Mouse (Mus musculus) cerebral cortex, adult 2 months (tissue): ENCODE results near the gene Zdhhc18.

Experiments used
- WGBS: fragments of 180-500 bp; shearing (Covaris S2); methylation state at CpG from one replicate; pipeline ENCODE4 v1.1.7; 2018; 5-methylcytosine and 5-hydroxymethylcytosine counted together

Gene Zdhhc18

GRCm38 (mm10) chr4:133649989-133650699 is at the start of gene Zdhhc18:
Zdhhc18 (minus strand) TSS chr4:133650154.
- WGBS = 22% methylated on average over 7 of the region's 7 CpGs

DNA sequence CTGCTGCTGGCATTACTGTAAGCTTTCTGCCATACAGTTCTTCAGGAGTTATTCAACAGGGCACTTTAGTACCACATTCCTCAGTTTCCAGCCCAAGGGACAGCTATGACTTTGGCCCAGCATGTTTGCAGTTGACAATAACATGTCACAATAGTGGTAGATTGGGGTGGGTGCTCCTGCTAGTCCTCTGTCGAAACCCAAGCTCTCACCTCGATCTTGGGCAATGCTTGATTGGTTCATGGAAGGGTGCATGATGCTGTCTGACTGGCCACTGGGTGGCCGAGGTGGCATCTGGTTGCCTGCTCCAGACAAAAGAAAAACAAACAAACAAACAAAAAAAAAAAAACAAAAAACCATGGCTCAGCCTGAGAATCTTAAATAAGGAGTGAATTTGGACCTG is 45.4 kb upstream of the Zdhhc18 start:
- WGBS = 62% methylated on average over 3 of the region's 3 CpGs

DNA sequence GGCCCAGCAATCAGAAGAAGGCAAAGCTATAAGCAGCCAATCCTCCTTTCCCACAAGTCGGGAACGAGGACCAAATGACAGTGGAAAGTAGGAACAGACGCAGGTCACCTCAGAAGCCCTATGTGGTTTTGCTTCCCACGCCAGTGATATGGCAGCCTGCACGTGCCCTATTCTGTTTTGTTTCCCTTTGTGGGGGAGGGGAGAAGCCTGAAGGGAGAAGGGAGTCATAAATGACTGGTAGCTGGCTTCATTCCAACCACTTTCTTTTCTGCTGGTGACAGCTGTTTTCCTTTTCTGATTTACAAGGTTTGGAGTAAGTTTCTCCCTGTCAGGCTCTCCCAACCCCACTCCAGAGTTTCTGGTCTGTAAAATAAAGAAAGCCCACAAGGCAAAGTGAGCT is 40.3 kb upstream of the Zdhhc18 start:
- WGBS = 25% methylated on average over 5 of the region's 5 CpGs

GRCm38 (mm10) chr4:133688417-133689067 is 38.6 kb upstream of the Zdhhc18 start:
- 35% methylated on average over 7 of the region's 7 CpGs for WGBS

GRCm38 (mm10) chr4:133687126-133687525 is 37.2 kb upstream of the Zdhhc18 start:
- WGBS = 80% methylated on average over 5 of the region's 5 CpGs

DNA sequence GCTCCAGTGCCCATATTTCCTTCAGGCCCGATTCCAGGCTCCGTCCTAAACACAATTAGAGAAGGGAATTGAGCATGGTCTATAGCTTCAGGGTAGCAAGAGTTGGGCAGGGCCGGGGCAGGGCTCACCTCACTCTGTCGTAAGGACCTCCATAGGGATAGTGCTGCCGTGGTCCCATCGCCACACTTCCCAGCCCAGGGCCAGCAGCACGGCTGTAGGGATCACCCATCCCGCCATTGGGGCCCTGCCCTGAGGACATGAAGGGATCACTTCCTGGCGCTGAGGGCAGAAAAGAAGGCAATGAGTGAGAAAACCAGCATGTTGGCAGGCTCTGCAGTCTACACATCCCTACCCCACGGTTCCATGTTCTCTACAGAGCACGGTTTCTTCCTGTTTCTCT is 36.6 kb upstream of the Zdhhc18 start:
- WGBS = 82% methylated on average over 11 of the region's 11 CpGs

DNA sequence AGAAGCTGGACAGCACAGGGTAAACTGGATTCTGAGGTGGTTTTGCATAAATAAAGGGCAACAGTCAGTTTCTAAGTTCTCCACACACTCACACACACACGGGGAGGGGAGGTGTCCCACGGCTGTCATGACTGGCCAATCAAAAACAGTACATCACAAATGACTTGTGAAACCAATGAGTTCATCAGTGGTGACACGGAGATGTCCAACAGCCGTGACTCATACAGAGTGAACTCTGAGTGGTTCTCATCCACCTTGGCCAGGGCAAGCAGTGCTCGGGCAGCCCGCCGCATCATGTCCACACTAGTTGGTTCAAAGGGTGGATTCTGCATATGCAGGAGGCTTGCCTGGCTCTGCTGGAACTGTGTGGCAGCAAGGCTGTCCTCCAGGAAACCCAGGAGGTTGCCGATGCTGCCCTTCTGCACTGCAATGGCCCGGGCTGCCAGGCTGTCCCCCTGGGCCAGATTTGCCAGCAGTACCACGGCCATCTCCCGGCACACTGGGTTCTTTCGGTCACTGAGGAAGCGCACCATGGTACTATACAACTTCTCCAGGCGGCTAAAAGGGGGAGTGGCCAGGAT is 30.3 kb upstream of the Zdhhc18 start:
- 72% methylated on average over 14 of the region's 14 CpGs for WGBS

DNA sequence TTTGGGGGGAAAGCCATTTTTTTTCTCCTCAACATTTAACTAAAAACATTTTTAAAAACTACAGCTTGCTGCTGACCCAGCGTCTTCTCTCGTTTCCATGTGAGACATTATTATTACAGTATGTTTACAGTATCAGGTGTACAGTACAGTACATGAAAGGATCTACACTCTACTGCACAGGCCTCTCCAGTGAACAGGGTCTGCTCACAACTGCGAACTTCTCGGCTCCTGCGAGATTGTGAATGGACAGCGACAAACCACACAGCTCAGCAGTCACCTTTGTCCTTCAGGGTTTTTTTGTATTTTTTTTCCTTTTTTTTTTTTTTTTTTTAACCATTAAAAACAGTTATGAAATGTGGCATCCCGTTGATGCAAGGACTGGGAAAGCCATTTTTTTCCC is 29.7 kb upstream of the Zdhhc18 start:
- 76% methylated on average over 7 of the region's 7 CpGs for WGBS

DNA sequence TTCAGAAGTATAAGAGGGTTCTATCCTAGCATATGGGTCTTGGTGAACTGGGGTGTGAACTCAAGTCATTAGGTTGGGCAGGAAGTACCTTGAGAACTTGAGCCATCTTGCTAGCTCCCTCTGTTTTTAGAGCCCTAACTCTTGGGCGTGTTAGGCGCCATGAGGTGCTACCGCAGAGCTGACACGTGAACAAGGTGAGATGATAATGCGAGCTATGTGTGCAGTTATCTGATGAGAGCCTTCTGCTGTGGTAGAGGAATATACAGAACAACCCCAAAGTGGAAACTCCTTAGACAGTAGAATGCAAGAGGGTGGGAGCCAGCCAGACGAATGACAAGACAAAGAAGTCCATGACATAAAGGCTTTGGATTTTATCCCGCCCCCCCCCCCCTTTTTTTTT is 27.3 kb upstream of the Zdhhc18 start:
- 80% methylated on average over 7 of the region's 7 CpGs for WGBS

DNA sequence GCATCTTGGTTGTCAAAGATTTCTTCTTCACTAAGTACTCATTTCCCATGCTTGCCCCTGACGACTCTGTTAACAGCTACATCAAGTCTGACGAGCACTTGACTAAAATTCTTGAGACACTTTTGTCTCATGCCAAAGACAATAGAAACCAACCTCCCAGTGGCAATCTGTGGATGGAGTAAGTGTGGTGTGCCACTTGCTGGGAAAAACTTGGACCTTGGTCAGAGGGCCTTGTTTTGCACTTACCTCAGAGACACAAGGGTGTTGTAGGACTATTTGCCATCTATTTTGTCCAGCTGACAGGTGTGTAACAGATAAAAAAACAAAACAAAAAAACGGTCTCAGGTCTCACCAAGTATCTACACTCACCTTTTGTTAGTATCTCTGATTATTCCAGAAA is 26.2 kb upstream of the Zdhhc18 start:
- WGBS = 32% methylated on average over 3 of the region's 3 CpGs

DNA sequence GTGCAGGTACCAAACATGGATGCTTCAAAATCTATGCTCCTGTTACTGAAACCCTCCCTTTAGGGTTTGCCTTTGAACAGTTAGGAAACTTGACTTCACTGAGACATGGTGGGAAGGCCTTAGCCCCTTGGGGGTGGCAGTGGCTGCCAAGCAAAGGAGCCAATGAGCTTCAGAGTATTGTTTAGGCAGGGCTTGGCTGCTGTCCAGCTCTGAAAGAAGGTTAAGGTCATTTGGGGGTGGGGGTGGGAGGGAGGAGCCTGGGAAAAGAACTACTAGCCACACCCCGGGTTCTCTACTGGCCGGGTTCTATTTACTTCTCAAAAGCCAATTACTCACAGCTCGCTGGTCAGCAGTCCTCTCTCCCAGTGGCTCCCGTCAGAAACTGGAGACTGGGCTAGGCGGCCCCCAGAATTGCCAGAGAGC is 25.7 kb upstream of the Zdhhc18 start:
- 18% methylated on average over 5 of the region's 5 CpGs for WGBS

DNA sequence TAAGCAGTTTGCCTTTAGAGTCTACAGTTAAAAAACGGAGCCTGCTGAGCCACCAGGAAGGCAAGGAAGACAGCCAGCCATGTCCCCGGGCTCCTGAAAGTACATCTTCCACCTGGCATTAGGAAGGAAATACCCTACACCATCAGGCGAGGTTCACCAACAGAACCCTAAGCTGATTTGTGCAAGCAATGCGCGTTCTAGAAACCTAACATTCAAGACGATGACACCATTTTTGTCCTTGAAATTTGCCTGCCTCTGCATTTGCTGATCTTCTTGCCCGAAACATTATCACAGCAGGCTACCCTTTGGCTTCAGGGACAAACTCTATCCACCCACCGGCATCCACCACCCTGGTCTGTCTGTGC is 24.4 kb upstream of the Zdhhc18 start:
- 49% methylated on average over 8 of the region's 8 CpGs for WGBS

GRCm38 (mm10) chr4:133673666-133674330 is 23.8 kb upstream of the Zdhhc18 start:
- 25% methylated on average over 10 of the region's 10 CpGs for WGBS

DNA sequence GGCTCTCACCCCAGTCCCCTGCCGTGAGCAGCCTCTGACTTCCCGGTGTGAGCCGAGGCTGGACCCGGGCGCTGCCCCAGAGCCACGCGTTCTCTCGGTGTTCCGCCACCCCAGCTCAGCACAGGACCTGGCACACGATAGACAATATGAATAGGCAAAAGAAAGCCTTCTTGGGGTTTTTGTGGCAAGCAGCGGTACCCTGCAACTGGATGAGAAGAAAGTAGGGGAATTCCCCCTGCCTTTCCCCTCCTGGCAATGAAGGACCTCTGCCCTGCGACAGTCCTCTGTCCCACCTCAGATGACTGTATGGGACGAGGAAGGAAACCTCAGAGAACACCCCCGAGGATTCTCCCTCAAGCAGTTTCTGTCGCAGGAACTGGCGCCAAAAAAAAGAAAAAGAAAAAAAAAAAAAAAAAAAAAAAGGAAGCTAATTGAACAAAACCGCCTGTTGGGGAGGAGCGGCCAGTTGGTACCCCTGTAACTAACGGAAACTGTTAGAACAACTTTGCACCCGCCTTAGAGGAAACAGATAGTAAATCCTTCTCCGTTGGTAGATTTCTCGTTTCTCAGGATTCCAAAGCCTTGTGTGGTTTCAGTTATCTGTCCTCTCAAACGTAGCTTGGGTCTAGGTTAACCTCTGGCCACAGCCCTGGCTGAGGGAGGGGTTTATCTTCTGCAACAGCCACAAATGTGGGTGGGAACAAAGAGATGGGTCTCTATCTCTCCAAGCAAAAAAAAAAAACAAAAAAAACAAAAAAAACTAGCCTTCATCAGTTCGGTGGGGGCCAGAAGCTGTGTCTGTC is 23.1 kb upstream of the Zdhhc18 start:
- WGBS = under 1% methylated on average over 24 of the region's 24 CpGs

DNA sequence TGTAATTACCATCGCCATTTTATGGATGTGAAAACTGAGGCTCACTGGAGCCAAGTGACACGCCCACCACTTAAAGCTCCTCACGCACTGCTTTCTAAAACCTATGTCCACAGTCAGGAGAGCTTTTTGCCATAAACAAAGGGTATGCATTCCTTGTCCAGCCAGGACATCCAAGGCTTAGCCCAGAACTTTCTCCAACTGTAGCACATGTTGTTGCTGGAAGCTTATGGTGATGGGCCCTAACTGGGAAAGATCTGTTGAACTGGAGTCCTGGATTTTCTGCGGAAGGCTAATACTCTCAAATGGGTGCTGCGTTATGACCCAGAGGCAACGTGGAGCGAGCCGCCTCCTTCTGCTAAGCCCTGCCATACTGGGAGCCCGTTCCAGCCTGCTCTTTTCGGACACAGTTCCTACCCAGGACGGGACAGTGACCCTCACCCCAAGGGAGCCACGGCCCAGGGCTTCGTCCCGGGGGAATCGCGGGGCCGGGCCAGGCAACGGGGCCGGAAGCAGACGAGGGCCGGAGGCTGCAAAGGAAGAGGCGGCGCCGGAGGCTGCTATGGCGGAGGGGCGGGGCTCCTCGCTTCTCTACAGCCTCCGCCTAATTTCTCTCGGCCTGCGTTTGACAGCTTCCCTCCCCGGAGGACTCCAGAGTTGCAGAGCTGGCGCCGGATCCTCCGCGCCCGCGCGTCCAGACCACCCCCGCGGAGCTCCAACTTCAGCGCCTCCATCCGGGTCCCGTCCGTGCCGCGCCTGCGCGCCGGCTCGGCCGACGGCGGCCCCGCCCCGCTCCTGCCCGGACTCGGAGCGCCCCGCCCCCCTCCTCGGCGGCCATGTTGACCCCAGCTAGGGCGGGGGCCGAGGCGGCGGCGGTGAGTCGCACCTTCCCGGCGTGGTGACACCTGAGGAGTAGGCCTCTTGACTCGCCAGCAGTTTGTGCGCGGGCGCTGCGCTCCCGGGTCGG is 22.2 kb upstream of the Zdhhc18 start, which contains the start of gene Pigv:
Gene Pigv, minus strand, starts transcription at position 767 of the 964 bp plus-strand sequence.
- under 1% methylated on average over 68 of the region's 76 CpGs for WGBS

GRCm38 (mm10) chr4:133671184-133671880 is 21.4 kb upstream of the Zdhhc18 start:
- under 1% methylated on average over 13 of the region's 13 CpGs for WGBS

DNA sequence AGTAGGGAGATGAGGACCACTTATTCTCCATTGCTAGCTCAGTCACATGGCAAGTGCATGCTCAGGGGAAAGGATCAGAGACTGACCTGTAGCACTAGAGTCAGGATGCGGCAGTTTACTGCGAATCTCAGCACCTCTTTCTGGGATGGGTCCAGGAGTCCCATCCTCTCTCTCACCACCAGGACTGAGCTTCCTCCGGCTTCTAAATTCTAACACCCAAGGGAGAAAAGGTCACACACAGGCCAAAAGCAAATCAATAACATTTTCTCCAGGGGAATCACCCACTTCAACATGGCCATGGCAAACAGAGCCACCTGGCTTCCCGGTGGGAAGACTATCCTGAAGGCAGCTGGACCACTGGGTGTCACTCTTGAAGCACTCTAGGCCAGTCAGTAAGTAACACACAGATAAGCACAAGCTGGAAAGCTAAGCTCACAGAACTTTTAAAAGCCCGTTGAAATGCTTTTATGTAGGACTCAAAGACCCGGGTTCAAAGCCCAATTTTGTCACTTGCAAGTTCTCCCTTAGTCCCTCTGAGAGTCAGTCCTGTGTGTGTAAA is 19.8 kb upstream of the Zdhhc18 start:
- whole genome bisulfite sequencing = 54% methylated on average over 6 of the region's 6 CpGs

- 60% methylated on average over 3 of the region's 3 CpGs for WGBS
Measured at GRCm38 (mm10) chr4:133668537-133668936, 18.6 kb upstream of the Zdhhc18 start.

DNA sequence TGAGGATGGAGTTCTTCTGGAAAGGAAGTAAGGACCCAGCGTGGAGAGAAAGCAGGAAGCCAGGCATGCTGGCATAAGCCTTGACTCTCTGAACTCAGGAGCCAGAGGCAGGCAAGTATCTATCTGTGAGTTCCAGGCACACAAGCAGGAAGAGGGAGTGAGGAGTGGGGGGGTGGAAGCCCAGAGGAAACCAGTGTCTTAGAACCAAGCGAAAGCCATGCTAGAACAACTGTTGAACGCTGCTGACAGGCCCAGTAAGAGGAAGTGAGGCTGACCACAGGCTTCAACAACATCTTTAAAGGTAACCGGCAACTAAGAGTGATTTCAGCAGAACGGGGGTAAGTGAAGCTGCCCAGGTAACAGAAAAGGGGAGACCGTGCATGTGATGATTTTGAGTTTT is 16.2 kb upstream of the Zdhhc18 start:
- WGBS = 81% methylated on average over 6 of the region's 6 CpGs

- WGBS = 63% methylated on average over 11 of the region's 11 CpGs
Measured at GRCm38 (mm10) chr4:133665118-133665517, 15.2 kb upstream of the Zdhhc18 start.
